Mouse (Mus musculus) T-helper 1 cell (primary cell): ENCODE data around the gene Slc22a14.

Experiments
- in situ Hi-C: fragments of 300-600 bp; cut with MboI, MseI; formaldehyde crosslinking; loops from one replicate; pipeline ENCODE4 v1.15.1; 2025; ENCODE audit warnings: high pct_unique_total_duplicates

Gene Slc22a14

DNA sequence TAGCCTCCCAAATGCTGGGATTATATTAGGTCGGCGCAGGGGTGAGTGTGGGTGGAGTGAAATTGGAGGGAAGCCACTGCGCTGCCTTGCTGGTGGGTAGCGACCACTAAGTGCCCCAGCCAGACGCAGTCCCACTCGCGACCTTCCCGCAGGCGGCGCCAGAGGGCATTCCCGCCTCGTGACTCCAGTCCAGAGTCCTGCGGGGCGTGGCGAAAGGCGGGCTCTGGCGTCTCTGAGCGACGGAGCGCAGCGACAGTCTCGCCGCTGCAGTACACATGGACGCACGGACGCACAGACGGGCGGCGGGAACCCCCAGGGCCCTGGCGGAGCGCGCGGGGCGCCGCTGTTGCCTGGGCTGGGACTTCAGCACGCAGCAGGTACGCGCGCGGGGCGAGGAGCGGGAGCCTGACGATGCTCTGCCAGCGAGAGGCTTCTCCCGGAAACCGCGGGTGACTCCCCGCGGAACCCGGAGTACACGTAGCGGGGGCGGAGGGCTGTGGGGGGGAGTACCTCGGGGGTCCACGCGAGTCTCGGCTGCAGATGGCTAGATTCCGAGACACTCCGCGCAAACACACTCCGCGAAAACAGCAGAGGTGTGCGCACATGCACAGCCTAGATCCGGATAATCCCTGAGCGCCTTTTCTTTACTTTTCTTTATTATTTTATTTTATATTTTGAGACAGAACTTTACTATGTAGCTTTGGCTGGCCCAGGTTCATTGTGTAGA lies 7.9 kb downstream of the Slc22a14 start, which contains the start of gene Xylb:
Gene Xylb, plus strand, starts transcription at position 51 of the 727 bp plus-strand sequence.
- in situ Hi-C loops, result no loop called here

DNA sequence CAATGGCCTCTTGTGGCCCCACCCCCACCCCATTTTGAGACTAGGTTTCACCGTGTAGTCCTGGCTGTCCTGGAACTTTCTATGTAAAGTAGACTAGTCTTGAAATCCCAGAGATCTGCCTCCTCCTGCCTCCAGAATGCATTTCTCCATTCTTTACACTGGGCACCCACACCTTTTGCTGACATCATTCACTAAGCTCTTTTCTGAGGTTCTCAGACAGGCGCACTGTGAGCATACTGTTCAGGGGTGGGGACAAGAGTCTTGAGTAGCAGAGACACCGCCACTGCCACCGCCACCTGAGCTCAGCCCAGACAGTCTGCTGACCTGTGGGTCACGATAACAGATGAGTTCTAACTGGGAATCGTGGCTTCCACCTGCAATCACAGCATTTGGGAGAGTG lies 9.4 kb downstream of the Slc22a14 start:
- in situ Hi-C loops, result no loop called here

DNA sequence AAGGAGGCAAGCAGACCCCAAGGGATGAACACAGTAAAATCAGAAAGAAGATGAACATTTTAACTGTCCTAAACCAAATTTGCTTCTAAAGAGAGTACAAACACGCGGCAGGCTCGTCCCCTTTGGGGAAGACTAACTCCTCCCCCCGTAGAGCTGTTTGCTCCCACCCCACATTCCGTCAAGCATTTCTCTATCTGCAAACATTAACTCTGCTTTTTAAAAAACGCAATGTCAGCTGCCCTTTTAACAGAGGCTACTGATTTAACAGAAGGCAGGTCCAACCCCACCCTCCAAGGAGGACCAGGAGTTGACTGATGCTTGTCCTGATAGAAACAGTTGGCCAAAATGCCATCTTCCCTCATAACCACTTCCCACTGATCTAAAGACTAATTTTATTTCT lies 11.4 kb downstream of the Slc22a14 start:
- in situ Hi-C loops, result no loop called here

DNA sequence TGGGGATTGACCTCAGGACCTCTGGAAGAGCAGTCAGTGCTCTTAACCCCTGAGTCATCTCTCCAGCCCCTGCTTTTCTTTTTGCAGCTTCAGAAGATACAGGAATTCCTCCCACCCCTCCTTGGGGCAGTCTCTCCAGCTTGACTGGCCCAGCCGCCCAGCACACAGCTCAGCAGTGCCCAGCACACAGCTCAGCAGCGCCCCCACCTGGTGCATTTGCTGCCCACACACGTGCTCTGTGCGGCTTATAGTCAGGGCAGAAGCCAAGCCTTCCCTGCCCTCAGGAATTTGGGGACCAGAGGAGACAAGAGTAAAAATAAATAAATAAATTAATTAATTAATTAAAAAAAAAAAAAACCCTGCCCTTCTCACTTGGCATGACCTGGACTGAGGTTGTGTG lies 13.3 kb downstream of the Slc22a14 start:
- in situ Hi-C loops, result no loop called here

DNA sequence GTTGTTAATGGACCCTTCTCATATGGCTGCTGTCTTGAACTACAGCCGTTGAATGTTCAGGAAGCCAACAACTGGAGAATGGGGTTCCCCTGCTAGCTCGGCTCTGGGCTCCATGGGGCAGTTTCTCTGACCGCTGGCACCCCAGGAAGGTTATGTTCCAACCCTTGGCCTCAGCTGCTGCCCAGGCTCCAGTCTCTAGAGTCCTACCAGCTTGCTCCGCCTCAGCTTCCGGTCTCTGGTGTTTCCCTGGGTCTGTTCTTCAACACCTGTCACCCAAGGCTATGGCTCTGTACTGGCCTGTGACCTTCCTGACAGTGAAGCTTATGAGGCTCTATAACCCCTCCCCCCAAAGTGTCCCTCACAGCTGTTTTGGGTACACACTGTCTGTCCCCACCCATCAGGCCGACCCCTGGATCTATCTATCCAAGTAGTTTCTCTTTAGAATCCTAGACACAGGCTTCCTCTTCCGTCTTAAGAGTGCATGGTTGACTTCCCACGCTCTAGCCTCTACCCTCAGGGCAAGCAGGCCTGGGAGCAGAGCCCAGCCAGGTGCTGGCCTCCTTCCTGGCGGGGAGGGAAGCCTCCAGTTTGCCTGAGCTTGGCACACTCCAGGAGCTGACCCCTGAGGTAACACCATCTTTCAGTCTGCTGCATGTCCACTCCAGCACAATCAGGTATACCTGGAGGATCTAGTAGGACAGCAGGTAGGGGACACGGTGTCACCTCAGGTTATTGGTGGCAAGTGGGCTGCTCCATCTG lies 14.2 kb downstream of the Slc22a14 start:
- in situ Hi-C loops, result no loop called here

DNA sequence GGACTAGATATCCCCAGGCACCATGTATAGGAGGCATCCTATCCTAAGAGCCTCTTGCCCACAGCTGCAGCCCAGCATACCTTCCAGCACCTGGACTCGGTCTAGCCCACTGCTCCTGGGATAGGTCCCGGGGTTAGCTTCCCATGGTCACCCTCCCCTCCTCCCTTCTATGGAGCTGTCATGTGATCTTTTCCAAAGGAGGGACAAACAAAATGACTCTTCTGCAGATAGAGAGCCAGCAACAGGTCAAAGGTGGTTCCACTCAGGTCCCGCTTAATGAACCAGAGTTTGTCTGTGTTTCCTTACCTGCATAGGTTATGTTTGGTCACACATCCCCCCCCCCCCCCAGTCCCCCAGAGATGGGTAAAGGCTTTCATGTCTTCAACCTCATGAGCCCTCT lies 14.8 kb downstream of the Slc22a14 start:
- in situ Hi-C loops, result no loop called here

DNA sequence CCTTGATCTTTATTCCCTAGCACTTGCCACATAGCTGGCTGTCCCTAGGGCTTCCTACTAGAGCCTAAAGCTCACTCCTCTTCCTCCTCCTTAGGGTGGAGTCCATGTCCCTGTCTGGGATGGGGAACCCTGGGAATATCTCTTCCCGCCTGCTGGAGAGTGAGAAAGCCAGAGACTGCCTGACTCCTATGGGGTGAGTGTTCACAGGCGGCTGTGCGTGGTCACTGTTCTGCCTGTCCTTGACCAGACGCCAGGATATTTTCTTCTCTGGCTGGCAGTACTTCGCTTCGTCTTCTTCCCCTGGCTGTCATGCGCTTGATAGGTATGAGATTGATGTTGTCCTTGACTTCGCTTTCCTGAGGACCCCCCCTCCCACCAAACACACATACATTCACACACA lies 19.0 kb downstream of the Slc22a14 start:
- in situ Hi-C loops, result no loop called here

DNA sequence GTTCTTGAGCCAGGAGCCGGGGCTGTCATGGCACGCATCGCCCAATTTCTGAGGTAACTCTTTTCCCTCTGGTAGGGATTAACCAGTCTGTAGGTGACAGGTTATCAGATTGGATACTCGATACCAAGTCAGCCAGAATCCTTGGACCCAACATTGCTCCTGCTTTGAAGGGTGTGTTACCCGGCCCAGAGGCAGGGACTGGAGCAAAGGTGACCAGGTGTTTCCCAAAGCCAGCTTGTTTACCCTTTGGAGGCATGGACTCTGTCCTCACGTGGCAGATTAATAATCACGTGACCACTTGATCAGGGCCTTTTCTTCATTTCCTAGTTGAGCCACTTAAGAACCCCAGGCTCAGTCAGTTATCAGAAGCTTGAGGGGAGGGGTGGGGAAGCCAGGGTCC lies 22.6 kb downstream of the Slc22a14 start:
- in situ Hi-C loops, result no loop called here

DNA sequence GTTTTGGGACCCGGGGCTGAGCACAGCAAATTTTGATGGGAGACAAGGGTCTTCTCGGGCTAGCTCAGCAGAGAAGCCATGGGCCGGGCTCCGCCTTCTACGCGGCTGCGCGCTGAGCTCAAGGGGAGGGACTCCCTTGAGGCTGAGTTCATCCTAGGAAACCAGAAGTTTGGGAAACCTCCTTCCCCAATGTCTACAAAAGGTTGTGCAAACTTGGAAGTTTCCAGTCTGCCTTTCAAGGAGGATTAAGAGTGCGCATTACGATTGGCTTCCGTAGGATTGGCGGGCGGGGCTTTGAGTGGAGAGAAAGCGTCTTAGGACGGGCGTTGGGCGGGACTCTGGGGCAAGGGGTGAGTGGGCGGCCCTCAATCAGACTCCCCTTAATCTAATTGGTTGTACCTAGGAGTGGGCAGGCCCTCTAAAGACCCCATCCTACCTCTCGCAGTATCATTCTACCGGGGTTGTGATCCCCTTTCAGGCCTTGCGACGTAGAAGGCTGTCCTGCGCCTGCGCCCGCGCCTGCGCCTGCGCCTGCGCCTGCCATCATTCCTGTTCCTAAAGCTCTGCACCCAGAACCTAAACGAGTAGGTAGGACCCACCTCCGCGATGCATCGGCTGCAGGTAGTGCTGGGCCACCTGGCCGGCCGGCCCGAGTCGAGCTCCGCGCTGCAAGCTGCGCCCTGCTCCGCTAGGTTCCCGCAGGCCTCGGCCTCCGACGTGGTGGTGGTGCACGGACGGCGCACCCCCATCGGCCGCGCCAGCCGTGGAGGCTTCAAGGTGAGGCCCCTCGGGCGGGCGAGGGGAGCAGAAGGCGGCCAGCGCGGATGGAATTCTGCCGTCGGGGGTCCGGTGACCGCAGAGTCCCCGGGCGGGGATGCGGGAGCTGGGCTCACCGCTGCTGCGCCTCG lies 24.2 kb downstream of the Slc22a14 start, which contains the start of gene Myd88:
Gene Myd88, minus strand, starts transcription at position 503 of the 908 bp plus-strand sequence.
- in situ Hi-C loops, result no loop called here

DNA sequence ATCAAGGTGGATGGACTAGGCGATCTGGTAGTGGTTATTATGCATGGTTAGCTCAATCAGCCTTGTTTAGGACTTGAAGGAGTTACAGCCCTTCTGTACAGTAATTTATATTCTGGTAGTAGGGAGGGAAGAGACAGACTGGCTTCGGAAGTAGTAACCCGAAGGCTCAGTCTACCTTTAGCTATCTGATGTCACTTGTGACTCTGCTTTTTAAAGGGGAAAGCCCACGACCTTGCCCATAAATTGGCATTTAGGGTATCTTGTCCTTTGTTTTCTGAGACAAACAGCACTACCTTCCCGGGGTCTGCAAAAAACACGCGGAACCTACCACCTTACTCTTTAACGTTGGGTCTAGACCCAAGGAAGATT lies 25.2 kb downstream of the Slc22a14 start:
- in situ Hi-C loops, result no loop called here

DNA sequence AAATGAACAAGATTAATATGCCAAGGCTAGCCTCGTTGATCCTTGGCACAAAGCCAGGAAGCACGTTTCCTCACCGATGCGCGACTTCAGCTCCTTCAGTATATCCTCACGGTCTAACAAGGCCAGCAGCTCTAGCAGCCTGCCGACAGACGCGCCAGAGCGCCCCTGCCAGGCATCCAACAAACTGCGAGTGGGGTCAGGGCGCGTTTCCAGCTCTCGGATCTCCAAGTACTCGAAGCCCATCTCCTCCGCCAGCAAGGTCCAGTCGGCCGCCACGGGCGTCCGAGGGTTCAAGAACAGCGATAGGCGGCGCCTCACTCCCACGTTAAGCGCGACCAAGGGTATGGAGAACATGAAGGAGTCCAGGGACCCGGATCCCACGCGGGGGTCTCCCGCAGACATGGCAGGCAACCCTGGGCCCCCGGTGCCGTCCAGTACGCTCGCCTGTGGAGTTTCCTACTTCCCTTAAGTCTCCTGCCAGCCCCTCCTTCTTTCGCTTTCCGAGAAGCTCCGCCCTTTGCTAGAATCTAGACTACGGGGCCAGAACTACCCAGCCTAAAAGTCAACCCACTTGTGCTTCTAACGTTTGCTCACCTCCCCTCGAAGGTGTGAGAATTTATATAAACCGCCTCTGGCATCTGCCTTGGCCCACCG lies 25.7 kb downstream of the Slc22a14 start, which contains the start of gene Acaa1a:
Gene Acaa1a, plus strand, starts transcription at position 119 of the 654 bp plus-strand sequence.
- in situ Hi-C loops, result loop anchor here (10.0 kb wide), 1 partner anchor 1225 kb away; no protein-coding TSS in a partner anchor

DNA sequence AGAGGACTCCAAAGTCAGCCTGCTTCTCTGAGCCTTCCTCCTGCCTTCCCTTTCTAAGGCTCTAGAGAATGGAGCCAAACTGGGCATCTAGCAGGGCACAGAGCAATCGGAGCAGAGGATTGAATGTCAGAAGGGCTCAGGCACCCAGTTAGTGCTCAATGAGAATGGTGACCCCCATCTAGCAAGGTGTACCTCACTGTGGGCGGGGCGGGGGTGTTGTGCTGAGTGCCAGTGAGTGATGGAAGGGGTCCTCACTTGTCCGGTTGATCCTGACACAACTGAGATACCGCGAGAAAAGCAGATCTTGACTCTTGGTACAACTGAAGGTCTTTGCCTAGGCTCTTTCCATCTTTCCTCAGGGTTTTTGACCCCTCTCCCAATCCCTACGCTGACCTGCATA lies 26.2 kb downstream of the Slc22a14 start:
- in situ Hi-C loops, result loop anchor here (10.0 kb wide), 1 partner anchor 1226 kb away; no protein-coding TSS in a partner anchor

DNA sequence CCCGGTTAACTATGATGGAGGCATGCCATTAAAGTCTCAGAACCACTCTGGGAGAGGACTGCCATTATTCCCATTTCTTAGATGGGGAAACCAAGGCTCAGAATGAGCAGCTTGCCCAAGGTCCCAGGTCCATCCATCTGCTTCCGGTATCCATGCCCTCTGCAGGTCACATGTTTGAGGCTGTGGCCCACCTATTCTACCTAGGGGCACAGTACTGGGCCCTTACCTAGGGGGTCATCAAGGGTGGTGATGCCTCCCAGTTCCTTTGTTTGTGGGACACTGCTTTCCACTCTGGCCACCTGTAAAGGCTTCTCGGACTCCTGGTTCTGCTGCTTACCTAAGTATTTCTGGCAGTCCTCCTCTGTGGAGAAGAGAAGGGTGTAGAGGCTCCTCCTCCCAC lies 27.0 kb downstream of the Slc22a14 start:
- in situ Hi-C loops, result loop anchor here (10.0 kb wide), 1 partner anchor 1226 kb away; no protein-coding TSS in a partner anchor

DNA sequence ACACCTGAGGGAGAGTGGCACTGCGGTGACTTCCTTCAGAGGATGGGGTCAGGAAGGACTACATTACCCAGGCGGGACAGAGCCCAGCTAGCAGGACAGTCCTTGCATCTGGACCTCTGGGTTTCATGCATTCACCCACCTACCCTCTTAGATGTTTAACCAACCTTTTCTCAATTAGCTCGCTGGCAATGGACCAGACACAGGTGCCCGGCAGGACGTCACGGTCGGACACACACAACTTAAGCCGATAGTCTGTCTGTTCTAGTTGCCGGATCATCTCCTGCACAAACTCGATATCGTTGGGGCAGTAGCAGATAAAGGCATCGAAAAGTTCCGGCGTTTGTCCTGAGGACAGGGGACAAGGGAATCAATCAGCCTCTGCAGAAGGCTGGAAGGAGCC lies 27.5 kb downstream of the Slc22a14 start:
- in situ Hi-C loops, result loop anchor here (10.0 kb wide), 1 partner anchor 1227 kb away; no protein-coding TSS in a partner anchor

DNA sequence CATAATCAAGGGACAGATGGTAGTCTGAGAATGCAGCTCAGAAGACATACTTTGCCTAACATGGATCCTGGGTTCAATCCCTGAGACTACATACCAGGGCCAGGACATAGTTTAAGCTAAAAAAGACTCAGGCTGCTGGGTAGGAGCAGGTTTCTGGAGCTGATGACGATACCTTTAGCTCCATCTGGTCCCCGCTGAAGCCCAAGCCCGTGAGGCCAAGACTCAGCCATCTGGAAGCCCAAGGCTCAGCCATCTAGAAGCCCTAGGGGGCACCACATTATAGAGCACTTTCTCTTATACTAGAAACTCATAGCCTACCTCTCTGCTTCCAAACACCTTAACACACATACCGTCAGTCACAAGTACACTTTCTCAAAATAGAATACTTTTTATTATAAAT lies 29.8 kb downstream of the Slc22a14 start:
- in situ Hi-C loops, result loop anchor here (10.0 kb wide), 1 partner anchor 1229 kb away; no protein-coding TSS in a partner anchor

DNA sequence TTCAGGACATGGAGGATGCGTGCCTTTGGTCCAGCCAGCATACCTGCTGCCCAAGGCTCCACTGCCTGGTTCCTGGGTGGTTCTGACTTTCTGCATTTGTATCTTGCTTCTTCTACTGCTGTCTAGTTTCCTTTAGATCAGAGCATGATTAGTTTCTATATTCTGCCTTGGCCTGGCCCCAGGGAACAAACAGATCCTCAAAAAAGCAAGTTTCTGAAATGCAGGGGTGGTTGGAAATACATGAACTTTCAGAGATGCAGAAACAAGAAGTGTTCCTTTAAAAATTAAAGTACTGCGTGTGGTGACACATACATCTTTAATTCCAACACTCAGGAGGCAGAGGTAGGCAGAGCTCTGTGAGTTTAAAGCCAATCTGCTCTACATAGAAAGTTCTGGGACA lies 30.5 kb downstream of the Slc22a14 start:
- in situ Hi-C loops, result loop anchor here (10.0 kb wide), 1 partner anchor 1230 kb away; no protein-coding TSS in a partner anchor

DNA sequence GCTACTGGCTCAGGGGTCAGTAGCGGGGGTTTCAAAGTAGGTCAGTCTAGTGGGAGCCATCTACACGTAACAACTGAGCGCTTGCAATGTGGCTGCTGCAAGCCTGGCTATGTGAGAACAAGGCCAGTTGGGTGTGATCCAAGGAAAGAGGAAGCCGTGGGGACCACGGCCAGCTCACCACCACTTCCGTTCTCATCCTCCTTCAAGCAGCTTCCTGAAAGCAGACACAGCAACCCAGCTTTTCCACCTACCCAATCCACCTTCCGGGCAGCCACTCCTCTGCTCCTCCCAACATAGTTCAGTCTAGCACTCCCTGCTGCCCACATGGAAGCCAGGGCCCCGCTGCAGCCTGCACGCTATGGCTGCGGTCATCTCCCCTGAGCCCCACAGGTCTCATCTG lies 31.0 kb downstream of the Slc22a14 start:
- in situ Hi-C loops, result loop anchor here (10.0 kb wide), 1 partner anchor 1230 kb away; no protein-coding TSS in a partner anchor

DNA sequence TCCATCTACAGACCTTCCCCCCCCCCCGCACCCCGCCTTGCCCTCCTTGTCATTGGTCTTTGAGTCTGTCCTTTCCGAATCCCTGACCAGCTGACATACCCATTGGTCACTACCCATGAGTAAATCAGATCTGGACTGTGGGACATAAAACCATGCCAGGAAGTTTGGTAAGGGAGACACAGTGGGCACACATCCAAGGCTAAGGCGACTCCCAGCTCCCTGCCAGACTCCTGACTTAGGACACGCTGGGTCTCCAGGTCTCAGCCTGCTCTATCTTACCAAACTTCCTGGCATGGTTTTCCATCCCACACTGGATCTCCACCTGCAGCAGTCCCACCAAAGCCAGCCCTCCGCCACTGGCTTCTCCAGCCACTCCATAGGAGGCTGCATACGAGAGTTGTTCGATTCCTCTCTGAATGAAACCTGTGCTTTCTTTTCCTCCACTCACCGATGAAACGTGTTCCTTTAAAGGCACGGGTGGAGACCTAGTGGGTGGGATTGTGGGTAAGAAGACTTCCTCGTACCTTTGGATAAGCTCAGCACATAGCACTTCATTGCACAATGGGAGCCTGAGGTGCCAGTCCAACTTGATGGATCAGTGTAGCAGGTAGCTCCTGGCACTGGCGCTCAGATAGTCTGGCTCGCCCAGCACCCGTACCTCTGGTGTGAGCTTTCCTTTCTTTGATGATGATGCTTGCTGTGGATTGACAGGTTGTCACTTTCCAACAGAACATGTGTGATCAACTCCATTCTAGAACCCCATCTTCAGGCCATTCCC lies 35.0 kb downstream of the Slc22a14 start:
- in situ Hi-C loops, result loop anchor here (10.0 kb wide), 1 partner anchor 1234 kb away; no protein-coding TSS in a partner anchor

DNA sequence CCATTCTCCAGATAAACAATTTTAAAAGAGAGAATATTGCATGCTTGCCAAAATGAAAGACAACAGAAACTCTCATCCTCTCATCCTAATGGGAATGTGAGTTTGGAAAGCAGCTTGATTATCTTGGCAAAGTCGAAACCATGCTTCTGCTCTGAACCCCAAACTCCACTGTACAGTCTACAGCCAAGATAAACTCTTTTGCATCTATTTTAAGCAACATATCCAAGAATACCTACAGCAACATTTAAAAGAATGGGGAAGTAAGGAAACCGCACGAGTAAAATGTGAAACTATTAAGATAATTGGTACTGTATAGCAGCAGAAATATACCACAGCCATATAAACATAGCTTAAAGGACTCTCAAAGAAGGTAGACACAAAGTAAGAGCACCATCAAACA lies 36.9 kb downstream of the Slc22a14 start:
- in situ Hi-C loops, result no loop called here

DNA sequence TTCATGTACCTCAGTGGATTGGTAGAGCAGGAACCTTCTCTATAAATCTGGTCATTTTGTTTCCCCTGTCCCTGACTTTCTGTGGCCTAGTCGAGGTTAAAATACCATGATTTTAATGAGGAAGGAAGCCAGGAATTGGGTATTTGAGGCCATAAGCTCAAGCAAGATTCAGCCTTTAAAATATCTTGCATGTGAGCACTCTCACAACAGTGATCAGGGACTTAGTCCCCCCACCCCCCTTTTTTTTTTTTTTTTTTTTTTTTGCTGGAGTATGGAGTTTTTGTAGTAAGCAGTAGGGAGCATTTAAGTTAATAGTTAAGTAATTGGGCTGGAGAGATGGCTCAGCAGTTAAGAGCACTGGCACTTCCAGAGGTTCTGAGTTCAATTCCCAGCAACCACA lies 41.2 kb downstream of the Slc22a14 start:
- in situ Hi-C loops, result no loop called here
